Mouse (Mus musculus) ovary, postnatal 36 days (tissue): ENCODE measurements around the gene Spata32.
A peak's percentile ranks its signal among the peaks of the same experiment; 100 is the strongest.

ENCODE experiments used
- DNase-seq: peaks from one replicate; pipeline ENCODE4 v3.0.0; 2022; ENCODE audit warnings: low spot score, mixed read lengths

Spata32 gene

GRCm38 (mm10) chr11:103202376-103202775 is 15.9 kb downstream of the Spata32 start:
- no peak for DNase-seq

- DNase-seq: peak; percentile 65
These were observed 16.6 kb downstream of the Spata32 start for GRCm38 (mm10) chr11:103201664-103202063.

GRCm38 (mm10) chr11:103198911-103199803 is 19.1 kb downstream of the Spata32 start:
- DNase-seq: peak; percentile 43

GRCm38 (mm10) chr11:103198339-103198738 is 19.9 kb downstream of the Spata32 start:
- DNase-seq: no peak

- DNase-seq: no peak
These were observed 20.9 kb downstream of the Spata32 start for GRCm38 (mm10) chr11:103197340-103197739.

- DNase-seq: no peak
These were observed 22.6 kb downstream of the Spata32 start for GRCm38 (mm10) chr11:103195656-103196055.

GRCm38 (mm10) chr11:103195236-103195635 is 23.0 kb downstream of the Spata32 start:
- DNase-seq: no peak

- DNase-seq: no peak
These were observed 24.4 kb downstream of the Spata32 start for GRCm38 (mm10) chr11:103193825-103194168.

GRCm38 (mm10) chr11:103192956-103193824 is 25.0 kb downstream of the Spata32 start:
- DNase-seq: no peak

GRCm38 (mm10) chr11:103192230-103192955 is 25.8 kb downstream of the Spata32 start:
- DNase-seq: no peak

- DNase-seq: peak; percentile 42
These were observed 33.3 kb downstream of the Spata32 start for GRCm38 (mm10) chr11:103184891-103185290.

GRCm38 (mm10) chr11:103181911-103182310 is 36.3 kb downstream of the Spata32 start:
- no peak for DNase-seq

- no peak for DNase-seq
These were observed 36.9 kb downstream of the Spata32 start for GRCm38 (mm10) chr11:103181349-103181748.

- DNase-seq: no peak
These were observed 37.8 kb downstream of the Spata32 start for GRCm38 (mm10) chr11:103180426-103180825.

- no peak for DNase-seq
These were observed 39.5 kb downstream of the Spata32 start for GRCm38 (mm10) chr11:103178748-103179147.

- DNase-seq: no peak
These were observed 40.3 kb downstream of the Spata32 start for GRCm38 (mm10) chr11:103177815-103178485.

- DNase-seq: no peak
These were observed 41.0 kb downstream of the Spata32 start for GRCm38 (mm10) chr11:103177216-103177615.

GRCm38 (mm10) chr11:103176510-103176909 is 41.7 kb downstream of the Spata32 start:
- no peak for DNase-seq

GRCm38 (mm10) chr11:103175688-103176442 is 42.4 kb downstream of the Spata32 start:
- DNase-seq: no peak

- no peak for DNase-seq
These were observed 43.3 kb downstream of the Spata32 start for GRCm38 (mm10) chr11:103174891-103175391.

GRCm38 (mm10) chr11:103174411-103174832 is 43.8 kb downstream of the Spata32 start:
- DNase-seq: no peak
